Mouse (Mus musculus) myocyte (in vitro differentiated cells): ENCODE data around the gene Eva1a.

Experiments
- E2F4 ChIP-seq: IDR thresholded peaks from one replicate; pipeline ENCODE4 v1.6.1; 2011; ENCODE audit warnings: mild to moderate bottlenecking, control low read depth, moderate library complexity; ENCODE audit not compliant: insufficient read depth
- MAX ChIP-seq: IDR thresholded peaks from one replicate; pipeline ENCODE4 v1.6.1; 2011; ENCODE audit warnings: low read depth, mild to moderate bottlenecking, control low read depth
- MYOD1 ChIP-seq, 3 experiments: IDR thresholded peaks; one replicate each; pipeline ENCODE4 v1.6.1; 2011; ENCODE audit warnings: control low read depth in 2 of 3, low read depth in 2 of 3, mild to moderate bottlenecking in 2 of 3, moderate library complexity in 1 of 3; ENCODE audit not compliant: insufficient read length in 2 of 3, control insufficient read depth in 1 of 3
- MYOG ChIP-seq, 3 experiments: IDR thresholded peaks; one replicate each; pipeline ENCODE4 v1.6.1; 2011; ENCODE audit warnings: control low read depth in 2 of 3, low read depth in 2 of 3, mild to moderate bottlenecking in 2 of 3; ENCODE audit not compliant: insufficient read length in 2 of 3, control insufficient read depth in 1 of 3, insufficient read depth in 1 of 3
- POLR2A ChIP-seq: IDR thresholded peaks from one replicate; pipeline ENCODE4 v1.6.1; 2011; ENCODE audit warnings: low read depth, mild to moderate bottlenecking, control low read depth, moderate library complexity; ENCODE audit not compliant: insufficient read length
- TCF3 ChIP-seq: IDR thresholded peaks from one replicate; pipeline ENCODE4 v1.6.1; 2011; ENCODE audit warnings: low read depth, control low read depth; ENCODE audit not compliant: insufficient read length
- USF1 ChIP-seq: IDR thresholded peaks from one replicate; pipeline ENCODE4 v1.6.1; 2011; ENCODE audit warnings: low read depth, mild to moderate bottlenecking, control low read depth, moderate library complexity

DNA sequence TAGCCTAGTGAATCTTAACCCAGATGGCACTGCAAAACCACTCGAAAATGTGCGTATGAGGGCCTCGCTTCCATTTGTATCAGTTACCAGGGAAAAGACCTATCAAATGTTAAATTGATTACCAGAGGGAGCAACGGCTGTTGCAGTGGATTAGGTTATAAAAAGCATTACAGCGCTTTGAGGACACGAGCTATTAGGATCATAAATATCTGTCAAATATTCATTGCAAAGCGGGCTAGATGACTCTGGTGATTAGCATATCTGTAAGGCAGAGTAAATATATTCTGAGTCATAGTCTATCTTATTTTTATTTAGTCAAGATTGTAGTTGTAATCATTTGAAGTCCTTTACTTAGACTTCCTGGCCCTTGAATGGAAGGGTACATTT lies 92.7 kb downstream of the Eva1a start:
- TF ChIP-seq POLR2A, result no peak
- no peak for TF ChIP-seq E2F4
- TF ChIP-seq MYOG (IDR thresholded peaks at IDR 0.05; ENCODE audit: control insufficient read depth in 1 of 3, insufficient read depth in 1 of 3, insufficient read length in 2 of 3, low read depth in 2 of 3), result no peak
- no peak for TF ChIP-seq MYOD1 (IDR thresholded peaks at IDR 0.05; ENCODE audit: control insufficient read depth in 1 of 3, insufficient read length in 2 of 3, low read depth in 2 of 3)
- no peak for TF ChIP-seq USF1
- no peak for TF ChIP-seq TCF3
- no peak for TF ChIP-seq MAX
